Mouse (Mus musculus): ENCODE results near the gene Ccdc149. TPM values are rescaled to one million over a fixed set of nuclear protein-coding genes. Genes with fewer than 3 reads are reported as not detected.

Ccdc149 gene
- polyA plus RNA-seq (2017; shearing (Covaris generic)), result not detected

GRCm38 (mm10) chr5:52470991-52471801 is at the start of gene Ccdc149:
Gene Ccdc149, minus strand, starts transcription at chr5:52471521.

GRCm38 (mm10) chr5:52363468-52364150 is 107.7 kb downstream of the Ccdc149 start, which contains the start of gene Sod3:
Gene Sod3, plus strand, starts transcription at chr5:52363791.

Other genes starting within 250 kb of the Ccdc149 start
- not detected for gene Sod3, start 107.7 kb downstream of the Ccdc149 start, polyA plus RNA-seq (2017; shearing (Covaris generic))
- not detected for gene Lgi2, start 94.9 kb upstream of the Ccdc149 start, polyA plus RNA-seq (2017; shearing (Covaris generic))
- gene Sepsecs, start 198.2 kb upstream of the Ccdc149 start, polyA plus RNA-seq (2017; shearing (Covaris generic)), result 13.0 TPM

Data from inflammation-experienced regulatory T-cells, adult 16 weeks (primary cell).